Mouse (Mus musculus) MEL (cell line): Measurements from ENCODE around the gene Dnmt3l. TPM values are rescaled to one million over a fixed set of nuclear protein-coding genes. Genes with fewer than 3 reads are reported as not detected.
"Not testable (repeated sequence)": the region's sequence is repeated elsewhere in the genome, so short reads cannot be mapped to it uniquely, and the experiment has no call there.

Source experiments
- DNase-seq: peaks from one replicate; pipeline ENCODE4 v3.0.0; 2011; ENCODE audit warnings: low read depth, low spot score
- H3K27ac ChIP-seq: 2 replicates; pipeline ENCODE4 v1.5.1; 2012; ENCODE audit warnings: low read depth, mild to moderate bottlenecking, control low read depth, low read length, moderate library complexity; ENCODE audit not compliant: control insufficient read depth
- H3K27me3 ChIP-seq, 2 experiments: fragments of 150-350 bp in 1 of 2; sonication (generic) in 1 of 2; 2 replicates each; pipeline ENCODE4 v1.6.1; 2012; ENCODE audit warnings: low read length in 2 of 2, mild to moderate bottlenecking in 2 of 2, improper control_type of control experiment in 1 of 2, moderate library complexity in 1 of 2; ENCODE audit not compliant: insufficient read depth in 2 of 2, control insufficient read depth in 1 of 2
- H3K36me3 ChIP-seq, 2 experiments: 2 replicates each; pipeline ENCODE4 v1.6.1; 2012 to 2014; ENCODE audit warnings: low read length in 2 of 2, improper control_type of control experiment in 1 of 2, inconsistent platforms in 1 of 2, mild to moderate bottlenecking in 1 of 2; ENCODE audit not compliant: insufficient read depth in 2 of 2, control insufficient read depth in 1 of 2
- H3K4me1 ChIP-seq, 2 experiments: fragments of 150-350 bp in 1 of 2; sonication (generic) in 1 of 2; 2 replicates each; pipeline ENCODE4 v1.6.1; 2012; ENCODE audit warnings: low read length in 2 of 2, improper control_type of control experiment in 1 of 2, mild to moderate bottlenecking in 1 of 2; ENCODE audit not compliant: insufficient read depth in 2 of 2, control insufficient read depth in 1 of 2
- H3K4me3 ChIP-seq, 2 experiments: fragments of 150-350 bp in 1 of 2; sonication (generic) in 1 of 2; 2 replicates each; pipeline ENCODE4 v1.5.1; 2012; ENCODE audit warnings: low read depth in 2 of 2, low read length in 2 of 2, mild to moderate bottlenecking in 2 of 2, moderate library complexity in 2 of 2, control low read depth in 1 of 2, improper control_type of control experiment in 1 of 2; ENCODE audit not compliant: control insufficient read depth in 1 of 2, insufficient read depth in 1 of 2
- H3K79me2 ChIP-seq: 2 replicates; pipeline ENCODE4 v1.6.1; 2012; ENCODE audit warnings: mild to moderate bottlenecking, low read length, moderate library complexity; ENCODE audit not compliant: control insufficient read depth, poor library complexity, insufficient read depth
- H3K9ac ChIP-seq: 2 replicates; pipeline ENCODE4 v1.6.1; 2012; ENCODE audit warnings: low read depth, mild to moderate bottlenecking, control low read depth, low read length, moderate library complexity; ENCODE audit not compliant: control insufficient read depth, poor library complexity, severe bottlenecking
- H3K9me3 ChIP-seq: fragments of 150-350 bp; sonication (generic); replicated peaks from 2 replicates; pipeline ENCODE4 v1.6.1; 2012; ENCODE audit warnings: mild to moderate bottlenecking, low read length, improper control_type of control experiment, moderate library complexity; ENCODE audit not compliant: insufficient read depth
- CTCF ChIP-seq, 3 experiments: IDR thresholded peaks in 2 of 3; conservative IDR thresholded peaks in 1 of 3; 2 replicates each; pipeline ENCODE4 v1.5.1; 2011 to 2012; ENCODE audit warnings: low read length in 3 of 3, low read depth in 2 of 3, mild to moderate bottlenecking in 2 of 3, improper control_type of control experiment in 1 of 3, inconsistent platforms in 1 of 3, mixed read lengths in 1 of 3, moderate library complexity in 1 of 3; ENCODE audit not compliant: control insufficient read depth in 1 of 3, insufficient read depth in 1 of 3, poor library complexity in 1 of 3, severe bottlenecking in 1 of 3
- MAX ChIP-seq: IDR thresholded peaks from 2 replicates; pipeline ENCODE4 v1.6.1; 2011; ENCODE audit warnings: low read length, improper control_type of control experiment
- RAD21 ChIP-seq: IDR thresholded peaks from 2 replicates; pipeline ENCODE4 v1.6.1; 2011; ENCODE audit warnings: mild to moderate bottlenecking, low read depth, low read length, improper control_type of control experiment
- RCOR1 ChIP-seq: IDR thresholded peaks from 2 replicates; pipeline ENCODE4 v1.6.1; 2012; ENCODE audit warnings: low read depth, mild to moderate bottlenecking, inconsistent platforms, low read length, improper control_type of control experiment
- SMC3 ChIP-seq: IDR thresholded peaks from 2 replicates; pipeline ENCODE4 v1.6.1; 2011; ENCODE audit warnings: low read depth, low read length, improper control_type of control experiment
- TAL1 ChIP-seq: IDR thresholded peaks from 2 replicates; pipeline ENCODE4 v1.6.1; 2012; ENCODE audit warnings: mild to moderate bottlenecking, inconsistent platforms, low read length, moderate library complexity, mixed read lengths
- USF2 ChIP-seq, 2 experiments: IDR thresholded peaks; 2 replicates each; pipeline ENCODE4 v1.6.1; 2011 to 2012; ENCODE audit warnings: improper control_type of control experiment in 2 of 2, low read length in 2 of 2, borderline replicate concordance in 1 of 2, inconsistent platforms in 1 of 2, low read depth in 1 of 2, mild to moderate bottlenecking in 1 of 2; ENCODE audit not compliant: insufficient read depth in 1 of 2
- ZC3H11A ChIP-seq: IDR thresholded peaks from 2 replicates; pipeline ENCODE4 v1.6.1; 2012; ENCODE audit warnings: low read depth, mild to moderate bottlenecking, inconsistent platforms, low read length, improper control_type of control experiment
- polyA plus RNA-seq, 2 experiments: library from polyadenylated mRNA; stranded (reverse) in 1 of 2; unstranded in 1 of 2; fragments of >175 nt in 1 of 2; fragments of >200 nt in 1 of 2; gene quantifications; 2 replicates each; pipeline versions ENCODE4 v1.2.1 to v1.2.4; 2012; ENCODE audit warnings: low replicate concordance in 2 of 2, low read depth in 1 of 2; ENCODE audit not compliant: insufficient read length in 2 of 2, insufficient read depth in 1 of 2, missing spikeins in 1 of 2
- total RNA-seq: library from RNA; depleted of rRNA; stranded (reverse); fragments of 300-350 nt; gene quantifications from 2 replicates; pipeline ENCODE4 v1.2.3, GENCODE M21; 2012

Dnmt3l gene
- total and polyA plus RNA-seq, 3 experiments: not detected

- not testable (repeated sequence) for H3K36me3 ChIP-seq, H3K9me3 ChIP-seq, H3K79me2 ChIP-seq, H3K27me3 ChIP-seq, H3K4me1 ChIP-seq
- peak; percentile 29; the same call in 1 of the 2 replicates for TF ChIP-seq ZC3H11A
- peak; percentile 53 for TF ChIP-seq SMC3
- TF ChIP-seq CTCF (IDR thresholded peaks at IDR 0.05 in 2 of 3, conservative IDR thresholded peaks at IDR 0.05 in 1 of 3; ENCODE audit: control insufficient read depth in 1 of 3, insufficient read depth in 1 of 3, low read depth in 2 of 3, low read length in 3 of 3, poor library complexity in 1 of 3, severe bottlenecking in 1 of 3): peak; percentile 8 to 57 (median 19); a peak in 4 of 6 replicates
- peak; percentile 26 for TF ChIP-seq RAD21
- H3K27ac ChIP-seq: peak overlapping the region; percentile 87
- DNase-seq: peak; percentile 71
- H3K9ac ChIP-seq: peak overlapping the region; percentile 62
- H3K4me3 ChIP-seq: peak overlapping the region; percentile 25 to 60
Measured at GRCm38 (mm10) chr10:78025453-78025852, 16.3 kb upstream of the Dnmt3l start.

DNA sequence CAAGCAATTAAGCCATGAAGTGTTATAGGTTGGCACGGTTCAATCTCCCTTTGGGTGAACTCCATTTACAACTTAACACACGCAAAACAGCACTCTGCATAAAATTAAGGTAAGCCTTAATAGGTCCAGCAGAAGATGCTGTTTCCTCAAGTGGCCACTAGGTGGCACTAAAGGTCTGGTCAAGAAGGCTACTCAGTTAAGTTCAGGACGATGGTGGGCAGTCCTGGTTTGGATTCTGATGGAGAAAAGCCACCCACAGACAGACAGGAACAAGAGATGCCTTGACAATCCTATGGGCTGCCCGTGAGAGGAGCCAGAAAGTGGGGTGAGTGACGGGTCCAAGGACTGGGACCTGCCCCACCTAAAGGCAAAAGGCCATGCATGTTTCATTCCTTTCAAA lies 13.6 kb upstream of the Dnmt3l start:
- no peaks in the 10 kb centered on the region for H3K4me1 ChIP-seq

GRCm38 (mm10) chr10:78029080-78029479 lies 12.7 kb upstream of the Dnmt3l start:
- no peak for TF ChIP-seq TAL1
- no peak for TF ChIP-seq SMC3
- Histone ChIP-seq H3K4me1 (no peaks in the 10 kb centered on the region), H3K4me3 (no peak overlapping the region)

More for the DNA sequence above, 13.6 kb upstream of the Dnmt3l start:
- no peaks in the 10 kb centered on the region for H3K79me2 ChIP-seq
- TF ChIP-seq USF2 (IDR thresholded peaks at IDR 0.05; ENCODE audit: borderline replicate concordance in 1 of 2, insufficient read depth in 1 of 2, low read depth in 1 of 2, low read length in 2 of 2): no peak
- TF ChIP-seq SMC3: peak; percentile 76
- peak; percentile 77 to 96 (median 96) for TF ChIP-seq CTCF (IDR thresholded peaks at IDR 0.05 in 2 of 3, conservative IDR thresholded peaks at IDR 0.05 in 1 of 3; ENCODE audit: control insufficient read depth in 1 of 3, insufficient read depth in 1 of 3, low read depth in 2 of 3, low read length in 3 of 3, poor library complexity in 1 of 3, severe bottlenecking in 1 of 3)
- no peak for TF ChIP-seq RCOR1
- TF ChIP-seq RAD21: peak; percentile 94
- no peak for TF ChIP-seq MAX
- peak; percentile 76 for TF ChIP-seq ZC3H11A
- no peak overlapping the region for H3K27ac ChIP-seq
- no peak overlapping the region for H3K9ac ChIP-seq
- H3K9me3 ChIP-seq: no peaks in the 10 kb centered on the region
- no peaks in the 10 kb centered on the region for H3K36me3 ChIP-seq
- no peaks in the 10 kb centered on the region for H3K27me3 ChIP-seq
- DNase-seq: peak; percentile 88
- H3K4me3 ChIP-seq: no peak overlapping the region

More at GRCm38 (mm10) chr10:78029080-78029479, 12.7 kb upstream of the Dnmt3l start:
- H3K27ac ChIP-seq: no peak overlapping the region
- no peak overlapping the region for H3K9ac ChIP-seq
- no peaks in the 10 kb centered on the region for H3K79me2 ChIP-seq
- H3K36me3 ChIP-seq: no peaks in the 10 kb centered on the region
- H3K27me3 ChIP-seq: peaks cover 0 to 1% of the 10 kb centered on the region in 2 experiments; a peak in 1 of 4 replicates
- no peaks in the 10 kb centered on the region for H3K9me3 ChIP-seq
- no peak for DNase-seq
